Mouse (Mus musculus): ENCODE data around the gene Tgfbr3. TPM values are rescaled to one million over a fixed set of nuclear protein-coding genes. Genes with fewer than 3 reads are reported as not detected.
"Not testable (repeated sequence)": the region's sequence is repeated elsewhere in the genome, so short reads cannot be mapped to it uniquely, and the experiment has no call there.

Gene Tgfbr3
- total RNA-seq, 2 experiments from 2014 or later, result 12.2 to 13.4 TPM

DNA sequence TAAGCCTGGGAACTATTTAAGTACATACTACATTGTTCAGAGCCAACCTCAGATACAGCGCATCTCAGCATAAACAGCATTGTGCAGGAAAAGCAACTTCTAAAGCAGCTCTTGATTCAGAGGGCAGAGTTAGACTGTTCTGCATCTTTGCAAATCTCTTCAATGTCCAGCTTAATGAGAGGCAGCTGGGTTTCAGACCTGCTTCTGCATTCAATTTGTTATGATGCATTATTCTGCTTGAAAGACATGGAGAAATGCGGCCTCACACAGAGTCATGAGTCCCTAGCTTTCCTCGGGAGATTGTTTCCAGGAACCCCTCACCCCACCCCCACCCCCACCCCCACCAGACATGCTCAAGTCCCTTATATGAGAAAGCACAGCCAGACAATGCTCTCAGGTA lies 41.6 kb downstream of the Tgfbr3 start:
- no peak for DNase-seq (ENCODE audit: low spot score in 2 of 2)

DNA sequence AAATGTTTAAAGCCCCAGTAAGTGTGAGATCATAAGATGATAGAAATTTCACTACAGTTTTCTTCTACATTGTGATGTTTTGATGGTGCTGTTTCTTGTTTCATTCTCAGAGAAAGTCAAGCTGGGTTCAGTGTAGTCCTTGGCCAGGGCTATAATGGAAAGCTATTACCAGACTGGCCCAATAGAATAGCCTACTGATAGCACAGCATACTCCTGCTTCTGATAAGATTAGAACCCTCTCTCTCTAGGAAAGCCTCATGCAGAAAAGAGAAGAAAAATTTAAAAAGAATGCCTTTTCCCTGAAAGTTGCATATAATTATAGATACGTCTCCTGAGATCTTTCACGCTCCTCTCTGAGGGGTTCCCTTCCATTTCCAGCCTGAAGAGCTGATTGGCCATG lies 46.0 kb downstream of the Tgfbr3 start:
- no peak for DNase-seq (ENCODE audit: low spot score in 2 of 2)

DNA sequence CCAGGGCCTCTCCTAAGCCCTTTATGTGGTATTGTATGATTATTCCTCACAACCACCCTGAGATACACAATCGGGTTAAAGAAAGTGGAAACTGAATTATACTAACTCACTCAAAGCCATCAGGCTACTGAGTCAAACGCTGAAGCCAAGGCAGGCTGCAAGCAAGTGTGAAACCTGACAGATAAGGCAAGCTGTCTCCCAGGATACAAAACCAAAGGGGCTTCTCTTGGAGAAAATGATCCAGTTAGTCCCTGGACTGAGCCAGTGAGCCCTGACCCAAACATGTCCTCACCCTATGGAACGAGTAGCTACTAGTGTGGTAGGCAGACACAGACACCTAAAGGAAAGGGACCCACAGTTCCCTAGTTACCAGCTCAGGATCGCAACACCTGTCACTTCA lies 46.4 kb downstream of the Tgfbr3 start:
- DNase-seq (ENCODE audit: low spot score in 2 of 2), result no peak

DNA sequence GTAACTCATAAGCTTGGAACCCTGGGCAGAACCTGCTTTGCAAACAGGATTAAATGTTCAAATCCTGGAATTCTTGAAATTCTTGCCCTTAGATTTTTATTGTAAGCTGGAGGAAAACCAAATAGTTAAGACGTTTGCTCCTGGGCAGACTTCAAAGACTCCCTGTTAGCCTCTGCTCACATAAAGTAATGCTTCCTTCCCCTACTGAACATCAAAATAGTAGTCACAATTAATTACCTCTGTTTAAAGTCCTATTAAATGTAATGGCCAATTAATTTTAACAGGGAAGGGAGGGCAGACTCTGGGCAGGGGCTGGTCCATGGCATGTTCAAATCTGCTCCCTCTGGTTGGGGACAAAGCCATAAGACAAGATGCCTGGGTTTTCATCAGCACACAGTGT lies 49.2 kb downstream of the Tgfbr3 start:
- no peak for DNase-seq (ENCODE audit: low spot score in 2 of 2)

DNA sequence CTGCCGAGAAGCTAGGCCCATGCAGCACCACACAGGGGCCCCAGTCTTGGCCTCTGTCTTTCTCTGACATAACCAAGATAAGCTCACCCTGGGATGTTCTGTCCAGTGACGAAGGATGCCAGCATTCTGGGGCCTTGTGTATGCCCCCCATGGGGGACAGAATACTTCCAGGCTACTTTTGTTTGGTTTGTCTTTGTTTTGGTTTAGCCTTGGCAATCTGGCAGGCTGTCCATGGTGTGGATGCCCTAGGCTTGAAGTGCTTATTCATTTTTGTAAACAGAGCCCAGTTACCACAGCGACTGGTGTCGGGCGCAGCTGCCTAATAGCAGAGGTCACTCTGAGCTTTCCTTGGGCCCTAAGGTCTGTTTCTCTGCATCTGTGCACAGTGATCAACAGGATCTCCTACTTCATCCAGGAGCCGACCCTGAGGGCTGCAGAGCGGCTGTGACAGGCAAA lies 51.4 kb downstream of the Tgfbr3 start:
- DNase-seq (ENCODE audit: low spot score in 2 of 2), result no peak

DNA sequence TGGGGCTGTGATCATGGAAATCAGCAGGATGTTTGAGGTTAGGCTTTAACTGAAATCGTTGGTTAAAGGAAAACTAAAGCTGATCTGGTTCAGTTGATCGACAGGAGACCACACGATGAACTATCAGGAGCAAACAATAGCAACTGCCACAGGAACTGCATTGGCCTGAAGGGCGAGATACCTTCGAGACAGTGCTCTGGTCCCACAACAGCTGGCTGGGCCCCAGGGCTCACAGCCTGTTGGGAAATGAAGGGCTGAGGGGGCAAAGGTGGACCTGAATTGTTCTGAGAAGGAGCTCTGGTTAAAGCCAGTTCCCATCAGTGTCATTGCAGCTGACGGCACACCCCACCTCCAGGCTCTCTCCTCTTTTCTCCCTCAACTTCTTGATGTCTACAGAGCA lies 52.5 kb downstream of the Tgfbr3 start:
- no peak for DNase-seq (ENCODE audit: low spot score in 2 of 2)

DNA sequence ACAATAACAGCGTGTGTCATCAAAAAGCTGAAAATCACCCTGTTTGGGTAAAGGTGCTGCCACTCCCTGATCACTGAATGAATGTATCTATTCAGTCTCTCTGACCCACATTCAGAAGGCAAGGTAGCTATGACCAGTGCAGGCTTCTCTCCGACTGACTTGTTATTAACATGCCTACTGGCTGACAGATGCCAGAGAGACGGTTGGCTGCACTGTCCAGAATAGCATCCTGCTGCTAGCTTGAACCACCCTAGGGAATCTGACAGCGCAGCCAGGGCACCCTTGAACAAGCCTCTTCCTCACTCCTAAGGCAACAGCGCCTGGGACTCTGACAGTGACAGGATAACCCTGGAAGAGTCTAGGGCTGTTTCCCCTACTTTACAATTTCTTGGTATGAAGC lies 53.4 kb downstream of the Tgfbr3 start:
- no peak for DNase-seq (ENCODE audit: low spot score in 2 of 2)

DNA sequence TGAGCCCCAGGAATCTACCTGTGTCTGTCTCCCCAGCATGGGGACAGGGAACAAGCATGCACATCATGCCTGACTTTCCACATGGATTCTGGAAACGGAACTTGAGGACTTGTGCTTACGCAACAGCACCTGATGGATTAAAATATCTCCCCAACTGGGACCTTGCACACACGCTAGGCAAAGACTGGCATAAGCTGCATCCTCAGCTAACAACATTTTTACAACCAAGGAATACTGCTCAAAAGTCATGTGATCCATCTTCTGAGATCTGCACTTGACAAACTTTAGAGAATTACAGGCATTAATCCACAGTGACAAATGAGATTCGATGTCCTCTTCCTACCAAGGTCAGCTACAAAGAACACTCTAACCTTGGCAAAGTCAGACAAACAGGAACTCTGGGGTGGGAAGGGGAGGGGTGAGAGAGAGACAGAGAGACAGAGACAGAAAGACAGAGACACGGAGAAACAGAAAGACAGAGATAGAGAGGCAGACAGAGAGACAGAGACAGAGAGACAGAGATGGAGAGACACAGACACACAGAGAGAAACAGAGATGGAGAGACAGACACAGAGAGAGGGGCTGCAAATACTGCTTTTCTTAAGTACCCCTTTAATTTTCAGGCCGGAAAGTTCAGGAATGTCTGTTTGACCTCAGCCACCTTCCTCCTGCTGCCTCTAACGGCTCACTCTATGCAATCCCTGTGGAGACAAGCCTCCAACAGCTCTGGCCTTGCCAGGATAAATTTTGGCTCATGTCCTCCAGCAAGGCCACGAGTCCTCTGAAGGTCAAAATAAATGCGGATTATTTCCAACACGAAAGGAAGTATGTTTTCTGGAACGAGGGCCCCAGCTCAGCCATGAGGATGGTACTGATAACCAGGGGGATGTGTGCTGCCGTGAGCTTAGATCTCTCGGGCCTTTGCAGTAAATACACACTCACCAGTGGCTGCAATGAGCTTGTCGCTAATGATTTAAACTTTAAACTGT lies 55.8 kb downstream of the Tgfbr3 start:
- no peak for DNase-seq (ENCODE audit: low spot score in 2 of 2)

DNA sequence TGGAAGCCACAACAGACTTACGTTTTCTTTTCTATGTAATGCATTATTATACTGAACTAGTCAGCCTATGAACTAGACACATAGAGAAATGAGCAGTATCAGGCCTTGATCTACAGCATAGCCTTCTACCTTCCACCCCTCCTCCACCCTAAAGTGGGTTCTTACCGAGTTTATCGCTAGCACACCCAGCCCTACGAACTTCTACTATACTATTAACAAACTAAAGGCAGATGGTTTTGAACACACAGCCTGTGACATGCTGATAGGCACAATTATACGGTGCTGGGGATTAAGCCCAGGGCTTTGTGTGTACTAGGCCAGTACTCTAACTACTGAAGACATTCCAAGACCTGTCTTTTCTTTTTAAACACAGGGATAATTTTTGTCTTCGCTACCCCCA lies 59.2 kb downstream of the Tgfbr3 start:
- DNase-seq (ENCODE audit: low spot score in 2 of 2), result no peak

DNA sequence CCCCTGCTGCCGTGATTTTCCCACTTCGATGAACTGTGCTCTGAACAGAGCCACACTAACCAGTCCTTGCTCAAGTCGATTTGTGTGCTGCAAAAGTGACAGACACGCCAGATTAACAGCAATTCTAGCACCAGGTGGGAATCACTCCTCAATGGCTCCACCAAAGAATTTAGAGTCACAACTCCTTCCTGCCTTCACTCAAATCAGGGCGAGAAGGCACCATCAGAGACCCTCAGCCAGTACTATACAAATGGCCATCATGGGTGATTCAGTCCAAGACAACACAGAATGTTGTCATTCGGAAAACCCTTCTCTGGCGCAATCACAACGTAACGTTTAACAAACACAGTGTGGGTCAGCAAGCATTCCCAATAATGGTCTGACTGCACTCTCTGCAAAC lies 60.4 kb downstream of the Tgfbr3 start:
- no peak for DNase-seq (ENCODE audit: low spot score in 2 of 2)

DNA sequence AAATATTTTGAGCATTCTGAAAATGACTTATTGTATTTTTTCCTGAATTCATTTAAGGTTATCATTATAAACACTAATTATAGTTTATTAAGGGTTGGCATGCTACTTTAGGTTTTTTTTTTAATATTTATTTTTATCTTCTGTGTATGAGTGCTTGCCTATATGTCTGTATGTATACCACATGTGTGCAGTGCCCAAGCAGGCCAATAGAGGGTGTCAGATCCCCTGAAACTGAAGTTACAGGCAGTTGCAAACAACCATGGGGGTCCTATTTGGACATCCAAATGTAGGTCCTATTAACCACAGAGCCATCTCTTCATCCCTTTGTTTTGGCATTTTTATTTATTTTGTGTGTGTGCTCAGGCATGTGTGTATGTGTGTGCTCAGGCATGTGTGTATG lies 61.8 kb downstream of the Tgfbr3 start:
- DNase-seq (ENCODE audit: low spot score in 2 of 2), result no peak

DNA sequence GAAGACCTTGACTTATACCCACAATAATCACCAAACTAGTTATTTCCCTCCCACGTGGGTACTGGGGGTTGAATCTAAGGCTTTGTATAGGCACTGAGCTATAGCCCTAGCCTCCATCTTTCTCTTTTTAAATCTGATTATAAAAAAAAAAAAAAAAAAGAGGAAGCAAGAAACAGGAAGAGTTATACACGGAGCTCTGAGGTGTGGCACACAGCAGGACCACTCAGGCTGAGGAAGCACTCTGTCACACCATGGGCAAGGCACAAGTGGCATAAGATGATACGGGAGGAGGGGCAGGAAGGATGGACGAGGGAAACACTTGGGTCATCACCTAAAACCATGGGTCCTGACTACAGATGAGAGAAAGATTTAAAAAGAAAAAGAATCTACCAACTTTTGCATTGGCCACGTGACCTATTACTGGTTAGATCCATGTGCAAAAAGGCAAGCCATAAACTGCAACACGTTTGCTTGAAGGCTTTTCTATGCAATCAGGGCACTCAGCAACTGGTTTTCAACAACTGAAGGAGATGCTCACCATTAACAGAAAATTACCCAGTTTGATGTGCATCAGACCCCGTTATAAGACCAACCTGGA lies 64.5 kb downstream of the Tgfbr3 start:
- no peak for DNase-seq (ENCODE audit: low spot score in 2 of 2)

DNA sequence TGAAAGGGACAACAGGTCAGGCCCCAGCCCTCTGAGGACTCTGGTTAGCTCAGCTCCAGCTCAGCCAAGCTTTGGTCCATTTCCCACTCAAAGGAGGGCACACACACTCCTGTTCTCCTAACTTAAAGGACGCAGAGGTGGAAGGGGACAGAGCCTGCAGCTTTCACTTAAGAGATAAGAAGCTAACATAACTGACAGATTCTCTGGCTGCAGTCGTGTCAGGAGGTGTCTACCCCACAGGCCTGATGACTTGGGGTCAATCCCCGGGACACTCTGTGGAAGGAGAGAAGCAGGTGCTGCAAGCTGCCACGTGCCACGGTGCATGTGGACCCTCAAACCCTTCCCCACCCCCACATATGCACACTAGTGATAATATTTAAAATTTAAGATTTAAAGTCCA lies 65.3 kb downstream of the Tgfbr3 start:
- DNase-seq (ENCODE audit: low spot score in 2 of 2), result no peak

DNA sequence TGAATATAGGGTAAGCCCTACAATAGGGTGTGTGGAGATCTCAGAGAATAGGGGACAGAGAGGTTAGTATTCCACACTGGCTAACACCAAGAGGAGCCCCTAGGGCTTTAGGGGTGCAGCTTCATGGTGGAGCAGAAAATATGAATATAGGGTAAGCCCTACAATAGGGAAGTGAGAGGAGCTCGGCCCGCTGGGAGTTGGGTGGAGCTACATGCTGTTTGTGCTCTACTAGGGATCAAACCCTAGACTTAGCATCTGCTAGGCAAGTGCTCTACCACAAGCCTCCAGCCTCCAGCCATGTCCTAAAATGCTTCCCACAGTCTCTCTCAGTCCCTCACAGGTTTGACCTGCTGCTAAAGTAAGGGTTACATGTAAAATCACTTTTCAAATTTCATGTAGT lies 65.9 kb downstream of the Tgfbr3 start:
- not testable (repeated sequence) for DNase-seq (ENCODE audit: low spot score in 2 of 2)

DNA sequence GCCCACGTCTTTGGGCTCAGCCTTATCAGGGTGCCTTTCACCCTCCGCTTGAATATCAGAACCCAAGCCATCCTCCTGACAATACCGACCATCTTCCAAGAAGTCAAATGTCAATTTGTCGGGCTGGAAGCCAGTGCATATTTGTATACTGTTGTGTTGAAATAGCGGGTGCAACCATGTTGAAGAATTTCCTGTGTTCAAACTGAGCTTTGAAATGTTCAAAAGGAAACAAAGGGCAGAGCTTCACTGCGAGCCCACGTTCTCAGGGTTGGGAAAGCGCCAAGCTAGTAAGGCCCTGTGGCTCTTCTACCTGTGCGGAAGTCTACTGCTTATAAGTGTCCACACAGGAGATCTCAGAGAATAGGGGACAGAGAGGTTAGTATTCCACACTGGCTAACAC lies 66.4 kb downstream of the Tgfbr3 start:
- no peak for DNase-seq (ENCODE audit: low spot score in 2 of 2)

DNA sequence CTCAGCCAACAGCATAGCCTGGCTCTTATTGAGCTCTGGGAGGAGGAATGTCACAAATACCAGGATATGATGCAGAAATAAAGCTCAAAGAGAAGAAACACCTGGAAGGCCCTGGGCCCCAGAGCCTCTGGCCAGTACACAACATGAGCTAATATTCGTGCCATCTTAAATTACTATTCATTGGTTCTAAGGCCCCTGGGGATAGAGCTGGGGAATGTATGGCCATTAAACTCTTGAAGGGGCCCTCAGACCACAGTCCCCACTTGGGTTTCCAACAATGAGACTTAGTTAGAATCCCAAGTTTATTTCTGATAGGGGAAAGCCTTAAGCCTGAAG lies 66.8 kb downstream of the Tgfbr3 start:
- DNase-seq (ENCODE audit: low spot score in 2 of 2), result no peak

DNA sequence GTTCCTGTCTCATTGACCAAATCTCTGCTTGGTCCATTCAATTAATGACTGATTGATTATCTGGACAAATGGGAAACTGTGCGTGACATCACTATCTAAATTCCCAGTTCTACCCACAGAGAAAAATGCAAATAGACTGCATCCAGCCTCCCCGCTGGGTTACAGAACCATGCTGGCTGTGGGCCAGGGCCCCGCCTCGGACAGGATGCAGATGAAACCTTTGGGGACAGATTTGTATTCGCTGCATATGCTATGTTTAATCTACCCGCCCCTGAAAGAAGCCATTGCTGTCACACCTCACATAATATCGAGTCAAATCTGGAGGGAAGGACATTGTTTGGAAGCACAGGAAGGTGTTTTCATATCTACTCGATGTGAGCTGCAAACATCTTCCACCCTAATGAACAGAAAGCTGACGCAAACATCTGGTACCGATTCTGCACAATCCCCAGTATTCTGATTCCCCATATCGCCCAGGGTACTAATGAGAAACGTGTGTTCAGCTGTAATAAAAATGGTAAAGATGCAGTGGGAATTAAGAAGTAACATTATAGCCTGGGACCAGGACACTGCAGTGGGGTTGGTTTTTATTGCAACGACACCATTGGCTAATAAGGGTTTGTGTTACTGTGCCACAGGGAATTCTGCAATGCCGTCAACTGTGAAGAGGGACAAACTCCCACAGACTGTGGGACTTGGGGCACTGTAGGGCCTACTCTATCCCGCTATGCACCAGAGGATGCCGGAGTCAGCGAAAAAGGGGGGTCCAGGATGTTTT lies 67.3 kb downstream of the Tgfbr3 start:
- DNase-seq (ENCODE audit: low spot score in 2 of 2), result no peak

DNA sequence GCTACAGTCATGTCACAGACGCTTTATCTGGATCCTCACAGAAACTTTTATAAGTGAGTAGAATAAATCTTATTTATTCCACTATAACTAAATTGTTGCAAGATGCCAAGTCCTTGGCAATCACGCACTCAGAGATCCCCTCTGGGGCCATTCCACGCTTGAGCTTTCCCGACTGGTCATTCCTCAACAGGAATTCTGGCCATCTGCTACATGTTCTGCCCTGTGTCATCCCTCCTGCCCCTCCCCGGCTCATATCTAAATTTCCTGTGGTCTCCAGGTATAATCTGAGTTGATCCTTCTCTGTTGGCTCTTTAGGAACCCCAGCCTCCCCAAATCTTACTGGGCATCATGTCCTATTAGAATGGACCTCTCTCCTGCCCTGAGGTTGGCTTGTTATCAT lies 68.5 kb downstream of the Tgfbr3 start:
- no peak for DNase-seq (ENCODE audit: low spot score in 2 of 2)

DNA sequence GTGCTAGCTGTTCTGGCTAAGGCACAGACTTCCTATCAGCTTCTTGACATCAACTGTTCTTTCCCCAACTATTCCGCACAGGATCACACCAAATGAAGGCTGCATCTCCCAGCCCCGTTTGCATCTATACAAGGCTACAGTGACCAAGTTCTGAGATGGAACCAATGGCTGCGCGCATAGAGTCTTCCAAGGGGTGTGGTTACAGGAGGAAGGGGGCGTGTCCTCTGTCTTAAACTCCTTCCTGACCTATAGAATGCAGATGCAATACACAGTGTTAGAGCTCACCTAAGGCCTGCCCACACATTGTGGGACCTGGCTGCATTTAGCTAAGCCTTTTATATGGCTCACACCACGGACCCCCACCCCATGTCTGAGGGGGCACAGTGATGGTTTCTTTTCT lies 69.5 kb downstream of the Tgfbr3 start:
- DNase-seq (ENCODE audit: low spot score in 2 of 2), result no peak

DNA sequence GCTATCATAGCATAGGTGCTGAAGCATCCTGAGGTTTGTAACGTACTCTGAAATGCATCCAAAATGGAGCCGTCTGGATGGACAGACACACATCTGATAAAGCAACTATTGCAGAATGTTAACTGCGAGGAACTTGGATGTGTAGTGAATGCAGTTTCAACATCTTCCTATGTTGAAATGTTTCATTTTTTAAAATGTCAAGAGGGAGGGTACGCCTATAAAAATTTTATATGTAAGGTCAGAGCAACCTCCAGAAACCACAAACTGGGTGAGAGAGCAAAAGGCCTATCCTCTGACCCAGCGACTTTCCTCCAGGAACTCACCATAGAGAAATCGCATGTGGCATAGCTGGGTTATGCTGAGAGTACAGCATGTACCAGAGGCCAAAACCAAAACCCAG lies 70.1 kb downstream of the Tgfbr3 start:
- no peak for DNase-seq (ENCODE audit: low spot score in 2 of 2)

DNA sequence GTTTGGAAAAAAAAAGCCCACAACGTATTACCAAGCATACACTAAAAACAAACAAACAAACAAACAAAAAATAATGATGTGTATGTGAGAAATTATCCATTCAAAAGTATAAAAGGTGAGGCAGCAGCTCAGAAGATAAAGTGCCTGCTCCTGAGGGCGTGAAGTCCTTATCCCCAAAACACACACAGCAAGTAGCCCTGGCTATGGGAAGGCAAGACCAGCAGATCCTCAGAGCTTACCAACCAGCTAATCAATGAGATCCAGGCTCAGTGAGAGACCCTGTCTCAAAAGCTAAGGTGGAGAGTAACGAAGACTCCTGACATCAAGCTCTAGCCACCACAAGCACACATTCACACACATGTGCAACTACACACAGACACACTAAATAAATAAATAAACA lies 70.8 kb downstream of the Tgfbr3 start:
- DNase-seq (ENCODE audit: low spot score in 2 of 2), result no peak

DNA sequence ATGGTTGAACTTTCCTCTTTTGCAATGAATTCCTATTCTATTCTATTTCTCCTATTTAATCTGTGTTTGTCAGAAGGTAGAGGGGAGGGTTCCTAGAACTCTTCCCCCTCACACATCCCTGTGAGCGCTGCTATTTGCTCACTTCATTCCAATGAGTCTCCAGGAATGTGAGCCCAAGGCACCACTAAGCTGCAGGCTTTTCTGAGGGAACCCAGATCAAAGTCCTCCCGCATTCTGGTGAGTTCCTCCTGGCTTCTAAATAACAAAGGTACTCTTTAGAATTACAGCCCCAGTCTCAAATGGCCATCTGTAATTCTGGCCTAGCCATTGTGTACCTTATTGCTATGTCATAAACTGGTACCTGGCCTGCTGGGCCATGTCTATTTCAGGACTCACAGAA lies 72.3 kb downstream of the Tgfbr3 start:
- DNase-seq (ENCODE audit: low spot score in 2 of 2), result no peak
